Mouse (Mus musculus) midbrain, embryonic 14.5 days (tissue): ENCODE data around the gene Kif1b. TPM values are rescaled to one million over a fixed set of nuclear protein-coding genes. Genes with fewer than 3 reads are reported as not detected.

Experiments used
- ATAC-seq: fragments of 200-750 bp; cut with Nextera tagmentation; 2 replicates; pipeline ENCODE4 v1.8.0; 2017; ENCODE audit warnings: moderate number of reproducible peaks, moderate library complexity; ENCODE audit not compliant: low FRiP score, low TSS enrichment
- DNase-seq: peaks from one replicate; pipeline ENCODE4 v3.0.0-alpha.2; 2015
- H3K27ac ChIP-seq: fragments of 300-500 bp; sonication (generic); replicated peaks from 2 replicates; pipeline ENCODE4 v1.5.1; 2014; ENCODE audit warnings: mild to moderate bottlenecking, low read depth, low read length, moderate library complexity
- H3K27me3 ChIP-seq: fragments of 300-500 bp; sonication (generic); 2 replicates; pipeline ENCODE4 v1.6.1; 2014; ENCODE audit warnings: low read length, control low read depth, mixed read lengths; ENCODE audit not compliant: control insufficient read depth, insufficient read depth
- H3K36me3 ChIP-seq: fragments of 300-500 bp; sonication (generic); 2 replicates; pipeline ENCODE4 v1.6.1; 2014; ENCODE audit warnings: low read length, control low read depth; ENCODE audit not compliant: control insufficient read depth, insufficient read depth
- H3K4me1 ChIP-seq: fragments of 300-500 bp; sonication (generic); 2 replicates; pipeline ENCODE4 v1.6.1; 2014; ENCODE audit warnings: mild to moderate bottlenecking, antibody characterized with exemption, low read length, control low read depth; ENCODE audit not compliant: control insufficient read depth, insufficient read depth
- H3K4me2 ChIP-seq: fragments of 300-500 bp; sonication (generic); 2 replicates; pipeline ENCODE4 v1.6.1; 2014; ENCODE audit warnings: mild to moderate bottlenecking, low read length, moderate library complexity
- H3K4me3 ChIP-seq: fragments of 300-500 bp; sonication (generic); replicated peaks from 2 replicates; pipeline ENCODE4 v1.5.1; 2014; ENCODE audit warnings: low read depth, low read length
- H3K9ac ChIP-seq: fragments of 300-500 bp; sonication (generic); replicated peaks from 2 replicates; pipeline ENCODE4 v1.6.1; 2014; ENCODE audit warnings: mild to moderate bottlenecking, low read length, moderate library complexity
- H3K9me3 ChIP-seq: fragments of 300-500 bp; sonication (generic); 2 replicates; pipeline ENCODE4 v1.6.1; 2016; ENCODE audit warnings: low read length, control low read depth, mixed read lengths; ENCODE audit not compliant: control insufficient read depth
- WGBS: fragments of 180-500 bp; shearing (Covaris S2); extraction: QIAGEN DNeasy Blood & Tissue Kit; methylation state at CpG from one replicate; pipeline ENCODE4 v1.1.7; 2014; 5-methylcytosine and 5-hydroxymethylcytosine counted together
- polyA plus RNA-seq: library from polyadenylated mRNA; unstranded; fragments of >200 nt; fragmentation: Nextera tagmentation; extraction: Ambion mirVana; gene quantifications from 2 replicates; pipeline ENCODE4 v1.2.1, GENCODE M21; 2014

Gene Kif1b
- polyA plus RNA-seq: 152 and 202 TPM in 2 replicates

DNA sequence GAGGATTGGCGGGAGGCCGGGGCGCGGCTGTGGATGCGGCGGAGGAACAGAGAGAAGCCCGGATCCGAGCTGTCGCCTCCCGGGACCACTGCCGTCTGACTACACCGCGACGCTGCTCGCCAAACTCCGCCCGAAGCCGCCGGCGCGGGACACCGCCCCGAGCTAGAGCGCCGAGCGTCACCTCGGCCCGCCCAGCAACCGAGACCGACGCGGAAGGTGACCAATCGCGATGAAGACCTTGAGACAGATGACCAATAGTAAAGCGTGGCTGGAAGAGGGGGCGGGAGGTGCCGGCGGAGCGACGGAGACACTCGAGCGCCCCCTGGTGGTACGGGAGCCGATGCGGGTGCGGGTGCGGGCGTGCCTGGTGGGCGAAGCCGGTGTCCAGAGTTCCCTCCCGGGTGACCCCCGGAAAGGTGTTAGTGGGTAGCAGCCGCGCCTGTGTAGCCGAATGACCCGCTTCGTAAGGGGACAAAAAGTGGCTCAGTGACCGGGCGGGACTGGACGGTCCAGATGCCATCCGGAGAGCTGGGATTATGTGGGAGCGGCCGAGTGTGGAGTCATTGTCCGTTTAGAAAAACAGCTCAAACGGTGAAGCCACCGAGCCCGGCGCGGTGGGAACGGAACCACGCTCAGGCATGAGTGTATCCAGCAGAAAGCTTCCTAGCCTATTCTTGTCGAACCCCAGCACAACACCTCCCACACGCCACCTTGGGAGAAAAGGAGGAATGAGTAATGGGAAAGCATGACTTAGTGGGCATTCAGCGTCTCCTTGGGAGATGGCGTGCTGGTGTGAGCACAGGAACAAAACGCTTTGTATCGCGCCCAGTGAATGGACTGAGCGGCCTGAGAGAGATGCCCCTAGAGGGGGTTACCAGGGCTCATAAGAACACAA is at the start of gene Kif1b:
Gene Kif1b (minus strand): TSS at position 98 of the 895 bp plus-strand sequence.
- no peaks in the 10 kb centered on the region for H3K9me3 ChIP-seq
- H3K9ac ChIP-seq: peak within 1 kb of the TSS; percentile 99
- H3K27me3 ChIP-seq: no peaks in the 10 kb centered on the region
- peak within 1 kb of the TSS; percentile 98 for H3K27ac ChIP-seq
- no peaks in the 10 kb centered on the region for H3K36me3 ChIP-seq
- H3K4me1 ChIP-seq: peaks cover 39% of the 10 kb centered on the region
- peak within 1 kb of the TSS; percentile 76 for H3K4me2 ChIP-seq
- WGBS: 0% methylated on average over 79 of the region's 79 CpGs
- DNase-seq (peak; percentile 99), ATAC-seq (peak; percentile 95)
- peak within 1 kb of the TSS; percentile 99 for H3K4me3 ChIP-seq

DNA sequence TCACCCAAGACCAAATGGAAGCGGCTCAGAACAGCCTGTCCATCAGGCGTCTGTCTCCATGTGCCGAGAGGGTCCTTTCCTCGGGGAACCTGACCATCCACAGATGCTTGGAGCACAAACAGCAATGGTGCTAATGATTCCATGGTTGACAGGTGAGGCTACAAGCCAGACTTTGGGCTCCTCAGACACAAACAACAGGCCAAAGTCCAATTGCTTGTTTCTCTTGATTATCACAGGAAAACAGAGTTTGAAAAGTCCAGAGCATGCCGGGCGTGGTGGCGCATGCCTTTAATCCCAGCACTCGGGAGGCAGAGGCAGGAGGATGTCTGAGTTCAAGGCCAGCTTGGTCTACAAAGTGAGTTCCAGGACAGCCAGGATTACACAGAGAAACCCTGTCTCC is 47.2 kb upstream of the Kif1b start:
- H3K4me3 ChIP-seq: no peak overlapping the region
- no peak overlapping the region for H3K9ac ChIP-seq
- peaks cover 93% of the 10 kb centered on the region for H3K36me3 ChIP-seq
- DNase-seq (no peak), ATAC-seq (no peak)
- no peaks in the 10 kb centered on the region for H3K4me1 ChIP-seq
- H3K27me3 ChIP-seq: no peaks in the 10 kb centered on the region
- no peak overlapping the region for H3K27ac ChIP-seq
- 98% methylated on average over 8 of the region's 8 CpGs for WGBS
- H3K4me2 ChIP-seq: no peak overlapping the region
- H3K9me3 ChIP-seq: no peaks in the 10 kb centered on the region

DNA sequence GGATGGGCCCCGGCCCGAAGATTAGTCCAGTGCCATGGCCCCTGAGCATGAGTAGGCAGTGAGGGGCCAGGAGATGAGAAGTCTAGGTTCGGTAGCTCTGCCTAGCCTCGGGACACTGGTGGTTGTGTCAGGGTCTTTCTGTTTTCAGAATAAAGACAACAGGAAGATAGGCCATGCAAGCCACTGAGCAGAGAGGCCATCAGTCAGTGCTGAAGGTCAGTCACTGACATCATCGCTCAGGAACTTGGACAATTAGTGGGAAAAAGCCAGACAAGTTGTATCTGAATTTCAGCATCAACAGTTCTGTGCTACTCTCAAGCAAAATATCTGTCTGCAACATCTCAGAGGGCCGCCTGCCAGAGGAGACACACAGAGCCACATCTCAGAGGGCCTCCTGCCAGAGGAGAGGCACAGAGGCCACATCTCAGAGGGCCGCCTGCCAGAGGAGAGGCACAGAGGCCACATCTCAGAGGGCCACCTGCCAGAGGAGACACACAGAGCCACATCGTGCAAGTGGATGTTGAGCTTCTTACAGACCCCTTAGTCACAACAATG is 44.2 kb upstream of the Kif1b start:
- Histone ChIP-seq H3K9ac (no peak overlapping the region), H3K4me2 (no peak overlapping the region), H3K4me3 (no peak overlapping the region), H3K36me3 (peaks cover 87% of the 10 kb centered on the region), H3K27me3 (no peaks in the 10 kb centered on the region), H3K27ac (no peak overlapping the region), H3K4me1 (no peaks in the 10 kb centered on the region), H3K9me3 (no peaks in the 10 kb centered on the region)
- 89% methylated on average over 8 of the region's 8 CpGs for WGBS
- DNase-seq: no peak
- no peak for ATAC-seq

DNA sequence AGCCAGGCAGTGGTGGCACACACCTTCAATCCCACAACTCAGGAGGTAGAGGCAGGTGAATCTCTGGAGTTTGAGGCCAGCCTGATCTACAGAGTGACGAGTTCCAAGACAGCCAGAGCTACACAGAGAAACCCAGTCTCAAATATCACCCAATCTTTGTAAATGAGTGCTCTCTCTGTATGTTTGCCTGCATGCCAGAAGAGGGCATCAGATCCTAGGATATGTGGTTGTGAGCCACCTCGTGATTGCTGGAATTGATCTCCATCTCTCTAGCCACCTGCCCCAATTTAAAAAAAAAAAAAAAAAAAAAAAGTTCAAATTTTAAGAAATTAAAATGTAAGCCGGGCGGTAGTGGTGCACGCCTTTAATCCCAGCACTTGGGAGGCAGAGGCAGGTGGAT is 41.5 kb upstream of the Kif1b start:
- Histone ChIP-seq H3K27me3 (no peaks in the 10 kb centered on the region), H3K4me1 (no peaks in the 10 kb centered on the region), H3K9me3 (no peaks in the 10 kb centered on the region), H3K36me3 (peaks cover 89% of the 10 kb centered on the region), H3K4me3 (no peak overlapping the region), H3K9ac (no peak overlapping the region), H3K27ac (no peak overlapping the region), H3K4me2 (no peak overlapping the region)
- DNase-seq (peak; percentile 22), ATAC-seq (no peak)
- WGBS: 83% methylated on average over 5 of the region's 5 CpGs

DNA sequence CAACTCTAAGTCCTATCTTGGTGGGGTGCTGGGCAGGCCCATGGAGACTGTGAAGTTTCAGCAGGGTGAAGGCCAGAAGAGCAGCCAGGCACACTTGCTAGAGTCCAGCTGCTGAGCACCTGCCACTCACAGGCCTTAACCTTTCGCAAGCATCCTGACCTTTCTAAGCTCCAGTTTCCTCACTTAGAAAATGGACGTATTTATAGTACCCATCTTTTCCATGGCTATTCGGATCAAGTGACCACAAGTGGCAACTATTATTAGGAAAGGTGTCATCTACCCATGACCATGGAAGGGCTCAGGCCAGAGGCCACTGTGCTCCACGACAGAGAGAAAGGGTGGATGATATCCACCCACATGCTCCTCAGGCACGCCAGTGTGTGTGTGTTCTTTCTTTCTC is 38.4 kb upstream of the Kif1b start:
- H3K36me3 ChIP-seq: peaks cover 94% of the 10 kb centered on the region
- DNase-seq (no peak), ATAC-seq (no peak)
- H3K9ac ChIP-seq: no peak overlapping the region
- WGBS: 91% methylated on average over 5 of the region's 5 CpGs
- H3K27me3 ChIP-seq: no peaks in the 10 kb centered on the region
- H3K9me3 ChIP-seq: no peaks in the 10 kb centered on the region
- H3K4me2 ChIP-seq: no peak overlapping the region
- H3K4me1 ChIP-seq: no peaks in the 10 kb centered on the region
- no peak overlapping the region for H3K27ac ChIP-seq
- no peak overlapping the region for H3K4me3 ChIP-seq

DNA sequence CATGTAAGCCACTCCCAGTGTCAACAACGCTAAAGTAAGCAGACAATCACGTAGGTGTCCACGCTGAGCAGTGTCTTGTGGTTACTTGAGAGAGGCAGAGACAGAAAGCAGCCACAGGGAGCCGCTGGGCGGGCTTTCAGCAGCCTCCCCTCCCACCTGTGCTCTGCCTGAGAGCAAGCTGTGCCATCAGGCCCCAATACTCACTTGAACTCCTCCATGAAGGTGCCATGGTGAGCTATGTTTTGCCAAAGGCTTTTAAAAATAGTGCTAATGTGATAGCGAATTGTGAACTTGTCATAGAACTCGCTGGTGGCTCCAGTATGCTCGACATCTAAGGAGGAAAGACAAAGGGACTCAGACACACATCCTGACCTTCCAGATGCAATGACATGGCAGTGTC is 36.8 kb upstream of the Kif1b start:
- H3K27me3 ChIP-seq: no peaks in the 10 kb centered on the region
- no peaks in the 10 kb centered on the region for H3K9me3 ChIP-seq
- no peak overlapping the region for H3K4me2 ChIP-seq
- no peaks in the 10 kb centered on the region for H3K4me1 ChIP-seq
- no peak overlapping the region for H3K4me3 ChIP-seq
- no peak for ATAC-seq
- H3K9ac ChIP-seq: no peak overlapping the region
- WGBS: 86% methylated on average over 8 of the region's 8 CpGs
- H3K27ac ChIP-seq: no peak overlapping the region
- no peak for DNase-seq
- H3K36me3 ChIP-seq: peaks cover 89% of the 10 kb centered on the region

DNA sequence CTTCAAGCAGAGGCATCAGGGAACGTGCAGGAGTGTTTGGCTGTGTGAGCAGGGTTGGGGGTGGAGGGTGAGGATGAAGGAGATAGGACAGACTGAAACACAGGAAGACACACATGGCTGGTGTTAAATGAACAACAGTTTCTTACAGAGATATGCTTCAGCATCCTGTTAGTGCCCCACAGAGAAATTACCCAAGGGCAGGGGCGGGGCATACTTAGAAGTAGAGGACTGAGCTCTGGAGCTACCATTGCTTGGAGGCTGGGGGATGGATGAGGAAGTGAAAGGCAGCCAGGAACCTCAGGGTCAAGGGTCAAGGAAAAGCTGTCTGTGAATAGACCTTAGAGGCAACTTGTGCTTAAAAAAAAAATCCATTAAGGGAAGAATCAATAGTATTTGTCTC is 33.2 kb upstream of the Kif1b start:
- Histone ChIP-seq H3K27me3 (no peaks in the 10 kb centered on the region), H3K4me1 (no peaks in the 10 kb centered on the region), H3K9ac (no peak overlapping the region), H3K36me3 (peaks cover 89% of the 10 kb centered on the region), H3K4me2 (no peak overlapping the region), H3K27ac (no peak overlapping the region), H3K9me3 (no peaks in the 10 kb centered on the region), H3K4me3 (no peak overlapping the region)
- 71% methylated on average over 2 of the region's 2 CpGs for WGBS
- ATAC-seq (no peak), DNase-seq (no peak)

DNA sequence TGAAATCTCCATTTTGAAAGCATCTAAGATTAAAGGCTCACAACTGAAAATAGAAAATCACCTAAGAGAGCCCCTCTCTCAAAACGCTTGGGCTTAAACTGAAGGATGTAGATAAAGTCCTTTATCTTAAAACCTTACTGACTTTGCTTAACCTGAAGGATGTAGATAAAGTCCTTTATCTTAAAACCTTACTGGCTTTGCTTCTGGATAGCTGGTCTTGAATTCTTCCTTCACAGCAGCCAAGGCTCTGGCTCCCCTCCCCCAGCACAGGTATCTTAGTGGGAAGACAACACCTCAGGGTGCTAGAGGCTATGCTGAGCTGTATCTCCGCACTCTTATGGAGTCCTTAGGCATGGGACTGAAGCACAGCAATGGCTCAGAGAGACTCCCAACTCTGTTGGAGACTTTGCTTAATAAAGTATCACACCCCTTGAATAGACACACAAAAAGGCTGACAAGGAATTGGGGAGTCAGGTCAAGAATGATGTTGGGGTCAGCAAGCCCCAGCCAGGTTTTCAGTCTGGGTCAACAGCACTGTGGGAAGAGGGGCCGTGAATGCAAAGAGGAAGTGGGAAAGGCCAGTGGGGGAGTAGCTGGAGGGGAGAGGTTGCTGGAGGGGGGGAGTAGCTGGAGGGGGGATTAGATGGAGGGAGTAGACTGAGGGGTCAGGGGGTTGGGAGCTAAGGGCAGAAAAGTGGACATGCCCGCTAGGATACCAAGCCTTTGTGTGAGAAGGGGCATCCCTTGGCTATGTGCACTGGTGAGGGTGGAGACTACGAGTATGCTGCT is 32.1 kb upstream of the Kif1b start:
- Histone ChIP-seq H3K27ac (no peak overlapping the region), H3K9ac (no peak overlapping the region), H3K9me3 (no peaks in the 10 kb centered on the region), H3K27me3 (no peaks in the 10 kb centered on the region), H3K4me3 (no peak overlapping the region), H3K36me3 (peaks cover 89% of the 10 kb centered on the region), H3K4me1 (no peaks in the 10 kb centered on the region), H3K4me2 (no peak overlapping the region)
- no peak for DNase-seq
- ATAC-seq: no peak
- WGBS: 68% methylated on average over 5 of the region's 5 CpGs
